Mouse (Mus musculus): ENCODE data around the gene Trpc6. TPM values are rescaled to one million over a fixed set of nuclear protein-coding genes. Genes with fewer than 3 reads are reported as not detected.

The Trpc6 gene
- polyA plus RNA-seq (2011; ENCODE audit: insufficient read depth, insufficient read length, low read depth, missing spikeins) = not detected in 2 replicates

DNA sequence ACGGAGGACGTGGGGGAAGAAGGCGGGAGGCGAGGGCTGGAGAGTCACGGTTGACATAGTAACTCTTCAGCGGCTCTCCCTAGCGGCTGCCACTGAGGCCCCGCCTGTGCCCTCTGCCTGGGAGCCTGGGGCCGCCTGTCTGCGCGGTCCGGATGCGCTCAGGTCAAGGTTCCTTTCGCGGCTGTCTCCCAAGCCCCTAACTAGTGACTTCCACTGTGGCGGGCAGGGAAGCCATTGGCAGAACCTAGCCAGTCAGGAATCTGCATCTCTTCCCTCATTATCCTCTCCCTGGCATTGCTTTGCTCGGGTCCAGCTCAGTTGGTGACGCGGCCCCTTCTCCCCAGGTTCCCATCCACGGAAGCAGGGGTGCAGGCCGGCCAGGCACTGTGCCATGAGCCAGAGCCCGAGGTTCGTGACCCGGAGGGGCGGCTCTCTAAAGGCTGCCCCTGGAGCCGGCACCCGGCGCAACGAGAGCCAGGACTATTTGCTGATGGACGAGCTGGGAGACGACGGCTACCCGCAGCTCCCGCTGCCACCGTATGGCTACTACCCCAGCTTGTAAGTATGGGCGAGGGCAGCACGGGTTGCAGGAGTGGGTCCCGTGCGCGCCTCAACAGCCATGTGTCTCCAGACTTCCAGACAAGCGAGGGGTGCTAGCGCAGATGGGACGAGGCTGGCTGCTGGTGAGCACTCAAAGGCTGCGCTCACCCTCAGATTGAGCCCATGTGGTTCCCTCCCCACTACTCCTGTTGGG is at the start of gene Trpc6:
Gene Trpc6 (plus strand): TSS at position 102 of the 754 bp plus-strand sequence.
- Histone ChIP-seq H3K27me3 (ENCODE audit: control insufficient read depth, insufficient read depth, low read length, poor library complexity, severe bottlenecking) (peaks cover 5% of the 10 kb centered on the region), H3K9me3 (replicated peaks; ENCODE audit: control insufficient read depth, insufficient read depth, low read length, poor library complexity, severe bottlenecking) (no peaks in the 10 kb centered on the region), H3K9ac (ENCODE audit: low read depth, poor library complexity, severe bottlenecking) (no peak within 1 kb of the TSS), H3K4me3 (ENCODE audit: low read depth, low read length) (peak within 1 kb of the TSS; percentile 78), H3K36me3 (ENCODE audit: control insufficient read depth, insufficient read depth, low read length, poor library complexity, severe bottlenecking) (no peaks in the 10 kb centered on the region), H3K4me1 (ENCODE audit: control insufficient read depth, insufficient read depth, low read length) (no peaks in the 10 kb centered on the region), H3K27ac (ENCODE audit: insufficient read depth, low read length) (no peak within 1 kb of the TSS)
- no peak for TF ChIP-seq CTCF (IDR thresholded peaks at IDR 0.05; ENCODE audit: low read depth, low read length)
- TF ChIP-seq EP300 (IDR thresholded peaks at IDR 0.05; ENCODE audit: insufficient read depth, low read depth, low read length) = no peak
- no peak for TF ChIP-seq POLR2A (IDR thresholded peaks at IDR 0.05; ENCODE audit: insufficient read depth, low read length)

DNA sequence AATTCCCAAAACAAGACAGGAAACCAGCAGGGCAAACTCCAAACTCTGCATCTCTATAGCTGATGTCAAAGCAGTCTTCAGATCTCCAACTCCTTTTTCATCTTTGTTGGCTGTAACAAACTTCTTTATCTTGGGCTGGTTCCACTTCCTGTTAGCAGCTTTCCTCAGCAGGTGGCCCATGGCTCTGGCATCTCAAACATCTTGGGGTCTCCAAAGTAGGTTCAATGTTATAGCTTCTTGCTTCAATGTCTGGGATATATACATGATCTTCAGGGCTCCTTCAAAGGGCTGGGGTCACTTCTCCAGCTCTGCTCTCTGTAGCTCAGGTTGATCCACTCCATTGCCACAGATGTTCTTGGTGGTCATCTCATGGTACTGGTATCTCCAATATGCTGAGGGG is 23.0 kb upstream of the Trpc6 start:
- Histone ChIP-seq H3K9me3 (replicated peaks; ENCODE audit: control insufficient read depth, insufficient read depth, low read length, poor library complexity, severe bottlenecking) (no peaks in the 10 kb centered on the region), H3K36me3 (ENCODE audit: control insufficient read depth, insufficient read depth, low read length, poor library complexity, severe bottlenecking) (no peaks in the 10 kb centered on the region), H3K4me1 (ENCODE audit: control insufficient read depth, insufficient read depth, low read length) (no peaks in the 10 kb centered on the region), H3K27me3 (ENCODE audit: control insufficient read depth, insufficient read depth, low read length, poor library complexity, severe bottlenecking) (no peaks in the 10 kb centered on the region), H3K9ac (ENCODE audit: low read depth, poor library complexity, severe bottlenecking) (no peak overlapping the region), H3K27ac (ENCODE audit: insufficient read depth, low read length) (no peak overlapping the region), H3K4me3 (ENCODE audit: low read depth, low read length) (no peak overlapping the region)
- TF ChIP-seq CTCF (IDR thresholded peaks at IDR 0.05; ENCODE audit: low read depth, low read length) = no peak
- TF ChIP-seq EP300 (IDR thresholded peaks at IDR 0.05; ENCODE audit: insufficient read depth, low read depth, low read length) = no peak
- no peak for TF ChIP-seq POLR2A (IDR thresholded peaks at IDR 0.05; ENCODE audit: insufficient read depth, low read length)

DNA sequence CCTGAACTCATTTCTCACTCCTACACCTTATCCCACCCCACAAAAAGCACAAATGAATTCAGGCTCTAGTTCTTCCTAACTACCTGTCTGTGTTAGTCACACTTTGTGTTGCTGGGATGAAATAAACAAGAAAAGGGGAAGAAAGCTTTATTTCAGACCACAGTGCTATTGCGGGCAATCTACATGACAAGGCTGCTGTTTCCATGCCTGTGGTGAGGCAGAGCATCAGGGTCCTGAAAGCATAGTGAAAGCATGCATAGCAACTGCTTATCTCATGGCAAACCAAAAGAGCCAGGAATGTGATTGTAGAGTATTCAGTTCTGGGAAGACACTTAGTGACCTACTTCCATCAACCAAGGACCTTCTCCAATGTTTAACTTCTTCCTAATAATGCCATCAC is 10.3 kb upstream of the Trpc6 start:
- Histone ChIP-seq H3K4me1 (ENCODE audit: control insufficient read depth, insufficient read depth, low read length) (no peaks in the 10 kb centered on the region), H3K9ac (ENCODE audit: low read depth, poor library complexity, severe bottlenecking) (no peak overlapping the region), H3K36me3 (ENCODE audit: control insufficient read depth, insufficient read depth, low read length, poor library complexity, severe bottlenecking) (no peaks in the 10 kb centered on the region), H3K4me3 (ENCODE audit: low read depth, low read length) (no peak overlapping the region), H3K9me3 (replicated peaks; ENCODE audit: control insufficient read depth, insufficient read depth, low read length, poor library complexity, severe bottlenecking) (no peaks in the 10 kb centered on the region), H3K27me3 (ENCODE audit: control insufficient read depth, insufficient read depth, low read length, poor library complexity, severe bottlenecking) (no peaks in the 10 kb centered on the region), H3K27ac (ENCODE audit: insufficient read depth, low read length) (no peak overlapping the region)
- no peak for TF ChIP-seq CTCF (IDR thresholded peaks at IDR 0.05; ENCODE audit: low read depth, low read length)
- no peak for TF ChIP-seq EP300 (IDR thresholded peaks at IDR 0.05; ENCODE audit: insufficient read depth, low read depth, low read length)
- TF ChIP-seq POLR2A (IDR thresholded peaks at IDR 0.05; ENCODE audit: insufficient read depth, low read length) = no peak

DNA sequence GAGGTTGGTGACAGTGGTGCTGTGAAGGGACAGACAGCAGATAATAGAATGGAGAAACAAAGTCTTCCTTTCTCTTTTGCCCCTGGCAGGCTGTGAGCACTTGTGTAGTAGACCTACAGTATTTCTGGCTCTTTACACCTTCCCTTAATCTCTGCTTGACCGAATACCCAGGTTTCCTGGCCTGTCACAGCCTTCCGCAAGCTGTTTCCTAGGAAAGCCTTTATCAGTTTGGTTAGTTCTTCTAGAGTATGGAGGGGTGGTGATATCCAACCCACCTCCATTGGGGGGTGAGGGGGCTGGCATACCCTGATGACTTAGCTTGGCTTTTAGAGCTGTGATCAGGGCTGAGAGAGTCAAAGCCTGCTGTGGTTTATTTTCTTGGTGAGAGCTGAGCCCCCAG is 1.3 kb downstream of the Trpc6 start:
- H3K27ac ChIP-seq (ENCODE audit: insufficient read depth, low read length) = no peak overlapping the region
- no peaks in the 10 kb centered on the region for H3K9me3 ChIP-seq (replicated peaks; ENCODE audit: control insufficient read depth, insufficient read depth, low read length, poor library complexity, severe bottlenecking)
- no peak overlapping the region for H3K4me3 ChIP-seq (ENCODE audit: low read depth, low read length)
- TF ChIP-seq EP300 (IDR thresholded peaks at IDR 0.05; ENCODE audit: insufficient read depth, low read depth, low read length) (no peak), POLR2A (IDR thresholded peaks at IDR 0.05; ENCODE audit: insufficient read depth, low read length) (no peak), CTCF (IDR thresholded peaks at IDR 0.05; ENCODE audit: low read depth, low read length) (no peak)
- H3K36me3 ChIP-seq (ENCODE audit: control insufficient read depth, insufficient read depth, low read length, poor library complexity, severe bottlenecking) = no peaks in the 10 kb centered on the region
- no peak overlapping the region for H3K9ac ChIP-seq (ENCODE audit: low read depth, poor library complexity, severe bottlenecking)
- H3K27me3 ChIP-seq (ENCODE audit: control insufficient read depth, insufficient read depth, low read length, poor library complexity, severe bottlenecking) = peaks cover 5% of the 10 kb centered on the region
- no peaks in the 10 kb centered on the region for H3K4me1 ChIP-seq (ENCODE audit: control insufficient read depth, insufficient read depth, low read length)

DNA sequence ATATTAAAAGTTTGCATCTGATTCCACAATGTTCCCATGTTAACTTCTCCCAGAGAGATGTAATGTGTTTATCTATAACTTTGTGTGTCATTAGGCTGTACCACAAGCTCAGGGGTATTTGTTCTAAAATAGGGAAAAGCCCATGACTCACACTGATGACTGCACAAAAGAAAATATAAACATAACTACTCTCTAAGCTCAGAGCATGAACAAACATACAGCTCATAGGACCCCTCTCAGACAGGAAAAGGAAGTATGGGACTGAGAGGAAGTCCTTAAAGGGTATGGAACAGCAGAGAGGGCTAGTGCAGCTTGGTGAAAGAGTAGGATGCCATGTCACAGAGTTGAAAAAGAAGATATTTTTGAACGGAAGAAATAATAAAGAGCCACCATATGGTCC is 14.6 kb downstream of the Trpc6 start:
- no peak for TF ChIP-seq EP300 (IDR thresholded peaks at IDR 0.05; ENCODE audit: insufficient read depth, low read depth, low read length)
- TF ChIP-seq CTCF (IDR thresholded peaks at IDR 0.05; ENCODE audit: low read depth, low read length) = no peak
- no peak for TF ChIP-seq POLR2A (IDR thresholded peaks at IDR 0.05; ENCODE audit: insufficient read depth, low read length)
- Histone ChIP-seq H3K36me3 (ENCODE audit: control insufficient read depth, insufficient read depth, low read length, poor library complexity, severe bottlenecking) (no peaks in the 10 kb centered on the region), H3K27me3 (ENCODE audit: control insufficient read depth, insufficient read depth, low read length, poor library complexity, severe bottlenecking) (no peaks in the 10 kb centered on the region), H3K9me3 (replicated peaks; ENCODE audit: control insufficient read depth, insufficient read depth, low read length, poor library complexity, severe bottlenecking) (no peaks in the 10 kb centered on the region), H3K4me1 (ENCODE audit: control insufficient read depth, insufficient read depth, low read length) (no peaks in the 10 kb centered on the region), H3K4me3 (ENCODE audit: low read depth, low read length) (no peak overlapping the region), H3K27ac (ENCODE audit: insufficient read depth, low read length) (no peak overlapping the region), H3K9ac (ENCODE audit: low read depth, poor library complexity, severe bottlenecking) (no peak overlapping the region)

DNA sequence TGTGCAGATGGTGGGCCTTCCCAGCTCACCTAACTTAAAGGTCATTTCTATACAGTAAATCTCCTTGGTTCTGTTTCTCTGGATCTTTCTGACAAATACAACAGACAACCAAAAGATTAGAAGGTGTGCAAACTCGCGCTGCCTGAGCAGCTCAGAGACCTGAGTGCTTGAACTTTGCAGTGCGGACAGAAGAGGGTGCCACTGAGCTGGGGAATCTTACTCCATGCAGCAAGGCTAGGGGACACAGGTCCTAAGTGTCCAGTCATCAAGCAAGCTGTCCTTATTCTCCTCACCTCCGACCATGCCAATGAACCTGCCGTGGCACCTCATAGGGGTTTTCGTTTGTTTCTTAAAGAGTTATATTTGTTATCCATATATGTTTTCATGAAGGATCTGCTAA is 48.7 kb downstream of the Trpc6 start:
- Histone ChIP-seq H3K27me3 (ENCODE audit: control insufficient read depth, insufficient read depth, low read length, poor library complexity, severe bottlenecking) (no peaks in the 10 kb centered on the region), H3K4me1 (ENCODE audit: control insufficient read depth, insufficient read depth, low read length) (no peaks in the 10 kb centered on the region), H3K9me3 (replicated peaks; ENCODE audit: control insufficient read depth, insufficient read depth, low read length, poor library complexity, severe bottlenecking) (no peaks in the 10 kb centered on the region), H3K36me3 (ENCODE audit: control insufficient read depth, insufficient read depth, low read length, poor library complexity, severe bottlenecking) (no peaks in the 10 kb centered on the region), H3K27ac (ENCODE audit: insufficient read depth, low read length) (no peak overlapping the region), H3K4me3 (ENCODE audit: low read depth, low read length) (no peak overlapping the region), H3K9ac (ENCODE audit: low read depth, poor library complexity, severe bottlenecking) (no peak overlapping the region)
- TF ChIP-seq CTCF (IDR thresholded peaks at IDR 0.05; ENCODE audit: low read depth, low read length) (peak; percentile 76), EP300 (IDR thresholded peaks at IDR 0.05; ENCODE audit: insufficient read depth, low read depth, low read length) (no peak)

All from ES-Bruce4 (cell line).